Mouse (Mus musculus) small intestine, adult 2 months (tissue): ENCODE data around the gene Iqub.

ENCODE experiments used
- CTCF ChIP-seq: fragments of 200-500 bp; IDR thresholded peaks from 2 replicates; pipeline ENCODE4 v1.5.1; 2012; ENCODE audit warnings: low read depth, mild to moderate bottlenecking, control low read depth, inconsistent platforms, low read length, moderate library complexity, mixed read lengths; ENCODE audit not compliant: insufficient replicate concordance, insufficient read length; ENCODE audit errors: extremely low read depth
- POLR2A ChIP-seq: fragments of 200-500 bp; IDR thresholded peaks from 2 replicates; pipeline ENCODE4 v1.6.1; 2012; ENCODE audit warnings: low read depth, mild to moderate bottlenecking, control low read depth, inconsistent platforms, low read length, moderate library complexity

- TF ChIP-seq CTCF (no peak), POLR2A (no peak)
Observed at GRCm38 (mm10) chr6:24407743-24408142, 107.1 kb downstream of the Iqub start.
